Mouse (Mus musculus): Measurements from ENCODE around the gene Fam171b. TPM values are rescaled to one million over a fixed set of nuclear protein-coding genes. Genes with fewer than 3 reads are reported as not detected.

The Fam171b gene
- polyA plus RNA-seq (2015; fragmentation: Nextera tagmentation; extraction: Ambion mirVana): 47.2 and 55.0 TPM in 2 replicates

DNA sequence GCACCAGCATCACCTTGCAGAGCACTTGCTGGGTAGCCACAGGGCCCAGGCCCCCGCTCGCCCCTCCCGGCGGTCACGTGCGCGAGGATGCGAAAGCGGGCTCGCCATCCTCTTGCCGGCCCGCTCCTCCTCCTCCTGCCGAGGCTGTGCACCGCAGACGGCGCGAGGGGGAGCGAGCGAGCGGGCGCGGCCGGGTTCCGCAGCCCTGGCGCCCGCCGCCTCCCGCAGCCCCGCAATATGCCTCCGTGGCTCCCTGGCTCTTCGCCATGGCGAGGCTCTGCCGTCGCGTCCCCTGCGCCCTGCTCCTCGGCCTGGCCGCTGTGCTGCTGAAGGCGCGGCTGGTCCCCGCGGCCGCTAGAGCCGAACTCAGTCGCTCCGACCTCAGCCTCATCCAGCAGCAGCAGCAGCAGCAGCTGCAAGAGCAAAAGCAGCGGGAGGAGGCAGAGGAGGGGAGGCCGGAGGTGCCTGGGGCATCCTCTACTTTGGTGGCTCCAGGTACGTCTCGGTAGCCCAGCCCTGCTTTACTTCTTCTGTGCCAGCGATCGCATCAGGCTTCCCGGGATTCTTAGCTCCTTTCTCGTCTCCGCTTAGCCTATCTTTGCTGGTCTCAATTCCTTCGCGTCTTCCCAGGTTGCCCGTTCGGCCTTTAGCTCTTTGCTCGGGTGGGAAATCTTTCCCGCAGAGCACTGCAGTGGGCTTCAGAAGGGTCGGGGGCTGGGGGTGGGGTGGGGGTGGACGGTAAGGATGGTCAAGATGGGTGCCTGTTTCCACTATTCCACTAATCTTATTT, at the start of gene Fam171b:
Gene Fam171b (plus strand): TSS at position 154 of the 790 bp plus-strand sequence.
- Histone ChIP-seq H3K27me3 (no peaks in the 10 kb centered on the region), H3K36me3 (ENCODE audit: poor library complexity, severe bottlenecking) (no peaks in the 10 kb centered on the region), H3K9me3 (replicated peaks) (no peaks in the 10 kb centered on the region), H3K4me1 (peaks cover 28% of the 10 kb centered on the region), H3K4me3 (peak within 1 kb of the TSS; percentile 88), H3K9ac (peak within 1 kb of the TSS; percentile 97), H3K27ac (peak within 1 kb of the TSS; percentile 94), H3K4me2 (peak within 1 kb of the TSS; percentile 69)
- WGBS: under 1% methylated on average over 51 of the region's 63 CpGs
- ATAC-seq: peak; percentile 96

DNA sequence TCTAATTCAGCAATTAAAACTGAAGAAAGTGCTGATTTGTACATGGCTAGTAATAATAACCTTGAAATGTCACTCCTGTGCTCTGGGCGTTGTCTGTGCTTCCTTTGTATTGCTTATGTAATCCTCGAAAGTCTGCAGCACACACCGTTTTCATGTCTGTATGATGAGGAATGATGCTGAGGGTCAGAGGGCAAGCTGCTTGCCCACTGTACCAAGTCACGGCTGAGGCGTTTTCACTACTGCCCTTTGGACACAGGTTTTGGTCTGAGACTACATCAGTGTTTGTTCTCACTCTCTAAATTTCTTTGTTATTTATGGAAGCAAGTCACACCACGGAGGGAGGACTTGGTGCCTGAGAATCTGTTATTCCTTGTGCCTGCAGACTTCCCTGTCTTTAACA, 46.4 kb upstream of the Fam171b start:
- no peak overlapping the region for H3K4me2 ChIP-seq
- ATAC-seq: no peak
- H3K4me3 ChIP-seq: no peak overlapping the region
- no peaks in the 10 kb centered on the region for H3K36me3 ChIP-seq (ENCODE audit: poor library complexity, severe bottlenecking)
- no peaks in the 10 kb centered on the region for H3K4me1 ChIP-seq
- WGBS: 90% methylated on average over 6 of the region's 6 CpGs
- no peak overlapping the region for H3K27ac ChIP-seq
- no peak overlapping the region for H3K9ac ChIP-seq
- no peaks in the 10 kb centered on the region for H3K27me3 ChIP-seq
- no peaks in the 10 kb centered on the region for H3K9me3 ChIP-seq (replicated peaks)

DNA sequence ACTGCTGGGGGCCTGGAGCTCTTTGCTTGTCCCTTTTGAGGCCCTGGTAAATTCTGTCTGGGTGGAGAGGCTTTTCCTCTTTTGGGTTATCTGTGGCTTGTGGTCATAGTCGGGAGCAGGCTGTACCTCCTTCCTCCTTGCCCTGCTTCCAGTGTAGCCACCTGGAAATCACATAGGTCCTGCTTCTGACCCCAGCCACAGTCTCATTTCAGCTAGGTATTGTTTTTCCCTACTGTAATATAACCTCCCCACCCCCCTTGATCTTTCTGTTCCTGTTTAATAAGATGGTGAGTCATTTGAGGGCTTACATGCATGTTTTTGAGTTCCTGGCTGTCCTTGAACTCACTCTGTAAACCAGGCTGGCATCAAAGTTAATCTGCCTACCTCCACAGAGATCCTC, 45.6 kb upstream of the Fam171b start:
- WGBS: 93% methylated on average over 1 of the region's 1 CpGs
- H3K9me3 ChIP-seq (replicated peaks): no peaks in the 10 kb centered on the region
- no peaks in the 10 kb centered on the region for H3K27me3 ChIP-seq
- no peak overlapping the region for H3K4me3 ChIP-seq
- H3K4me1 ChIP-seq: no peaks in the 10 kb centered on the region
- no peaks in the 10 kb centered on the region for H3K36me3 ChIP-seq (ENCODE audit: poor library complexity, severe bottlenecking)
- no peak overlapping the region for H3K9ac ChIP-seq
- ATAC-seq: no peak
- H3K4me2 ChIP-seq: no peak overlapping the region
- no peak overlapping the region for H3K27ac ChIP-seq

DNA sequence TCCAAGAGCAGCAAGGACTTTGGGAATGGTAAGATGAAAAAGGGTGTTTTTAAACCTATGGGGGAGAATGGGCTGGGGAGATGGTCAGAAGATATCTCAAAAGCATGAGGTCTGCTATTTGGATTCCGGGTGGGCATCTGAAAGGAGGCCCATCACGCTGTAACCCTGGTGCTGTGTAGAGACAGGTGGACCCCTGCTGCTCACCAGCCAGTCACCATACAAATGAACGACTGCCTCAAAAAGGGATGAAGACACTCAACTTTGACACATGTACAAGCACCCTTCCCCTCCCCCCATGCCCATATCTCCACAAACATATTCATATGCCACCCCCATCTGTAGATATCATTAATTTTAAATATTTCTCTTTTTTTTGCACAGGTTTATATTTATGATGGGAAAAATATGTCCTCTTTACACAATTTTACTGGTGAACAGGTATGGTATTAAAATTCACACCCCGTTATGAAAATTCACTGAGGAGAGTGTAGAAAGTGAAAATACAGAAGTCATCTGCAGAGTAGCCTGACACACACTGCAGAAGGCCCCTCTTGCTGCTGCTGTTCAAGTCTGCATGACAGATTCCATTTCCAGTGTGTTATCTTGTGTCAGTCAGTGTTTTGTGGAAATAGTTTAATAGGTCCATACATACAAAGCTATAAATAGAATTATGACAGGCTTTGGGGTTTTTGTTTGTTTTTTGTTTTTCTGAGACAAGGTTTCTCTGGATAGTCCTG, 44.0 kb upstream of the Fam171b start:
- no peaks in the 10 kb centered on the region for H3K9me3 ChIP-seq (replicated peaks)
- H3K4me1 ChIP-seq: no peaks in the 10 kb centered on the region
- no peak overlapping the region for H3K9ac ChIP-seq
- no peak overlapping the region for H3K27ac ChIP-seq
- no peaks in the 10 kb centered on the region for H3K27me3 ChIP-seq
- 93% methylated on average over 4 of the region's 4 CpGs for WGBS
- H3K4me3 ChIP-seq: no peak overlapping the region
- no peak for ATAC-seq
- H3K4me2 ChIP-seq: no peak overlapping the region
- H3K36me3 ChIP-seq (ENCODE audit: poor library complexity, severe bottlenecking): no peaks in the 10 kb centered on the region; the same call in 1 of the 2 replicates

DNA sequence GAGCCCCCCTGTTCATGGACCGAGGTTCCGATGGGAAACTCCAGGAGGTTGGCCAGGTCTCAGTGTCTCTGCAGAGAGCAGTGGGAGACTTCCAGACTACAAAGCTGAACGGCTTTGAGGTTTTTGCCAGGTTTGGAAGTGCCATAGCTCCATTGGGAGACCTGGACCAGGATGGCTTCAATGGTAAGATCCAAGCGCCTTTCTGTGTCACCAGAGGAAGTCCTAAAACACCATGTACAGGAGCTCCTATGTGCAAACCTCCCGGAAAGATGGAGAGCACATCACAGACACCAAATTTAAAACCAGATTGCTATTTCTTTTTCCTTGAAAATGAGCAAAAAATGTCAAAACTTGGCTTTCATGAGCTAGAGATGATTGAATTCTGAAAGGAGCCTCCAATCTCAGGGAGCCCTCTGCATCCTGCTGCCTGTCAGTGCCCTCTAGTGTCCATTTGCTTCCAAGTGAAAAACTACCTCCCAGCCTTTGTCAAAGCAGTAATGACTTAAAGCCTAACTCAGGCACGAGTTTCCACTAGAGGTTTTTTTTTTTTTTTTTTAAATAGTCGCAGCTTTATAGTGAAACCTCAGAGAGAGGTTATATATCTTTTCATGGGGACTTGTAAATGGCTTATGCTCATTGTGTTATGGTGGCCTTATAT, 41.2 kb upstream of the Fam171b start:
- Histone ChIP-seq H3K27ac (no peak overlapping the region), H3K4me3 (no peak overlapping the region), H3K9me3 (replicated peaks) (no peaks in the 10 kb centered on the region), H3K27me3 (no peaks in the 10 kb centered on the region), H3K9ac (no peak overlapping the region), H3K4me2 (no peak overlapping the region), H3K36me3 (ENCODE audit: poor library complexity, severe bottlenecking) (no peaks in the 10 kb centered on the region; the same call in 1 of the 2 replicates), H3K4me1 (no peaks in the 10 kb centered on the region)
- WGBS: 60% methylated on average over 7 of the region's 7 CpGs
- ATAC-seq: peak; percentile 77; the same call in 1 of the 2 replicates

DNA sequence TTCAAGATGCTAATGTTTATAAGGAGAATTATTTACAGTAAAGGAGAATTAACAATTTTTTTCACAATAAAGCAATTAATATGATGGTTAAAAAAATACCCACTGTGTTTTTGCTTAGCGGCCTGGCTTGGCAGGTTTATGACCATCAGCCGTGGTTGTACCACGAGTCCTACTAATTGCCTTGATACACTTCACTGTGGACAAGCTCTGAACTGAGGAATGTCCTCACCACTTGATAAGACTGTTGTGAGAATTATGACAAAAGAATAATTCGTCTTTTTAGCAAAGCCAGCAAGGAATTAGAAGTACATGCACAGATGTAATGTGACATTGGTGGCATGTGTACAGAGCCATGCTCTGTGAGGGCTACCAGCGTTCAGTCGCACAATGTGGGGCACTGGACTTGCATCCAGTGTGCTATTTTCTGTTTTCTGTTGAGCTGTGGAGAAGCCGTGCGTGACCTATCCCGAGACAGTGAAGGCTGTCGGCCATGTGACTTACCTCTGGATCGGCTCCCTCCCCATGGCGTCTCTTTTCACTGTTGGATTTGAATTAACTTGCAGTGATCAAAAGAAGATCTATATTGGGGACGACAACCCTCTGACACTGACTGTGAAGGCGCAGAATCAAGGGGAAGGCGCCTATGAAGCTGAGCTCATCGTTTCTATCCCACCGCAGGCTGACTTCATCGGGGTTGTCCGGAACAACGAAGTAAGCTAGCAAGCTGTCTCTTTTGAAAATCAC, 20.9 kb upstream of the Fam171b start:
- 0 out of 2 replicates have a peak overlapping the region, but pooled peaks have one; percentile 9 for H3K4me3 ChIP-seq
- H3K36me3 ChIP-seq (ENCODE audit: poor library complexity, severe bottlenecking): peaks cover 14% of the 10 kb centered on the region
- H3K9ac ChIP-seq: 0 out of 2 replicates have a peak overlapping the region, but pooled peaks have one; percentile 21
- H3K27me3 ChIP-seq: no peaks in the 10 kb centered on the region
- 60% methylated on average over 20 of the region's 20 CpGs for WGBS
- peak overlapping the region; percentile 44 for H3K4me2 ChIP-seq
- H3K27ac ChIP-seq: no peak overlapping the region
- no peaks in the 10 kb centered on the region for H3K9me3 ChIP-seq (replicated peaks)
- H3K4me1 ChIP-seq: peaks cover 4% of the 10 kb centered on the region; the same call in 1 of the 2 replicates
- peak; percentile 78 for ATAC-seq

DNA sequence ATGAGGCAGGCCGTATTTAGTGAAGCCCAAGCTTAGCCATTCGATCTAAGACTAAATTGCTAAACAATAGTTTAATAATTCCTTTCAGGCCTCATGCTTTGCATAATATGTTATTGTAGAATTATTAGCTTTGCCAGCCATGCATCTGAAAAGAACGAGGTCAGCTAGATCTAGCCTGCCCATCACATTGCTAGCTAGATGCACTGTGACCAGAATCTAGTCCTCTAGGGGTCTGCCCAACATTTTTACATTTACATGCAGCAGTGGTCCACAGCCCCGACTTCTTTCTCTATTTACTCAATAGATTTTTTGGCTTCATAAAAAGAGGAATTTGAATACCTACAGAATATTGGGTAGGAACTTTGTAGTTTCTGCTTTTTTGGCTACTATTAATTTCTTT, 20.3 kb upstream of the Fam171b start:
- peak; percentile 36 for ATAC-seq
- Histone ChIP-seq H3K4me3 (no peak overlapping the region), H3K4me1 (peaks cover 4% of the 10 kb centered on the region; the same call in 1 of the 2 replicates), H3K4me2 (peak overlapping the region; percentile 44), H3K36me3 (ENCODE audit: poor library complexity, severe bottlenecking) (peaks cover 14% of the 10 kb centered on the region), H3K9me3 (replicated peaks) (no peaks in the 10 kb centered on the region), H3K27ac (no peak overlapping the region), H3K9ac (no peak overlapping the region), H3K27me3 (no peaks in the 10 kb centered on the region)
- WGBS: 54% methylated on average over 4 of the region's 4 CpGs

DNA sequence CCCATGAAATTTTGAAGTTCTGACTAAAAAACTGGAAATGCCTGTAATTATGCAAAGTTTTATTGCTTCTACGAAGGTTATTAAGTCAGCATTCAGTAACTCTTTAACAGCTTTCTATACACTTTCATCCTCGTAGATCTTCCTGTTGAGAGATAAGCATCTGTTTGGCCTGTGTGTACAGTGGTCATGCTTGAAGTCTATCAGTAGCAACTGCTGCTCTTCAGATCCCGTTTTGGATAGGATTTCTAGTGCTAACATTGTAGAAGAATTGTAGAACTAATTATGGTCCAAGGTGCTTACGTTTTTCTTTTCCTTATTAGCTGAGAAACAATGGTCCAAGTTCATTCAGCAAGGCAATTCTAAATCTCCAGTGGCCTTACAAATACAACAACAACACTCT, 16.7 kb upstream of the Fam171b start:
- ATAC-seq: no peak
- H3K9ac ChIP-seq: no peak overlapping the region
- H3K36me3 ChIP-seq (ENCODE audit: poor library complexity, severe bottlenecking): peaks cover 12% of the 10 kb centered on the region; the same call in 1 of the 2 replicates
- no peaks in the 10 kb centered on the region for H3K9me3 ChIP-seq (replicated peaks)
- H3K4me1 ChIP-seq: peaks cover 14% of the 10 kb centered on the region
- 76% methylated on average over 4 of the region's 4 CpGs for WGBS
- H3K4me2 ChIP-seq: no peak overlapping the region
- no peak overlapping the region for H3K4me3 ChIP-seq
- no peaks in the 10 kb centered on the region for H3K27me3 ChIP-seq
- no peak overlapping the region for H3K27ac ChIP-seq

DNA sequence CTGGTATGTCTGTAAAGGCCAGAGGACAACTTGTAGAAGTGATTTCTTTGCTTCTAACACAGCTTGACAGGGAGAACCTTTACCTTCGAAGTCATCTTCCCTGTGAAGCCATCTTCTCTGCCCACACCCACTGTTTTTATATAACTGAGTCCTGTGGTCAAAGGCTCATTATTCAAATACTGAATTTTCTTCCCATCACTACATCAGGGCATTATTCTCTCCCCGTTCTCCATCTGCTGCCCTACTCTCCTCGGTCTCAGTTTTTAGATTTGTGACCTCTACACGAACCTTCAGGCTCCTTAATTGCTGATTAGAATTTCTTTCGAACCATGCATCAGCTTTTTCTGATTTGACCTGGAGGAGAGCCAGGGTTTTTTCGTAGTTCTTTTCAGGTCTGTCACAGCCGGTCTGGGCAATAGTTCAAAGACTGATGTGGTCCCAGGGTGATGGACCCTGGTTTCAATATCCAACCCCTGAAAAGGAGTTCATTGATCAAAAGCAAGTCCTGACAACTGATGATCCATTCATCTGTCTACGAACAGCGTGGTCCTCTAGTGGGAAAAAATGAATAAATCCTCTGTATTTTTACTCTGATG, 14.4 kb upstream of the Fam171b start:
- Histone ChIP-seq H3K4me3 (no peak overlapping the region), H3K27me3 (no peaks in the 10 kb centered on the region), H3K9ac (no peak overlapping the region), H3K4me2 (no peak overlapping the region), H3K9me3 (replicated peaks) (no peaks in the 10 kb centered on the region), H3K36me3 (ENCODE audit: poor library complexity, severe bottlenecking) (peaks cover 8% of the 10 kb centered on the region), H3K27ac (no peak overlapping the region), H3K4me1 (peaks cover 10% of the 10 kb centered on the region)
- ATAC-seq: peak; percentile 61
- WGBS: 37% methylated on average over 9 of the region's 9 CpGs

DNA sequence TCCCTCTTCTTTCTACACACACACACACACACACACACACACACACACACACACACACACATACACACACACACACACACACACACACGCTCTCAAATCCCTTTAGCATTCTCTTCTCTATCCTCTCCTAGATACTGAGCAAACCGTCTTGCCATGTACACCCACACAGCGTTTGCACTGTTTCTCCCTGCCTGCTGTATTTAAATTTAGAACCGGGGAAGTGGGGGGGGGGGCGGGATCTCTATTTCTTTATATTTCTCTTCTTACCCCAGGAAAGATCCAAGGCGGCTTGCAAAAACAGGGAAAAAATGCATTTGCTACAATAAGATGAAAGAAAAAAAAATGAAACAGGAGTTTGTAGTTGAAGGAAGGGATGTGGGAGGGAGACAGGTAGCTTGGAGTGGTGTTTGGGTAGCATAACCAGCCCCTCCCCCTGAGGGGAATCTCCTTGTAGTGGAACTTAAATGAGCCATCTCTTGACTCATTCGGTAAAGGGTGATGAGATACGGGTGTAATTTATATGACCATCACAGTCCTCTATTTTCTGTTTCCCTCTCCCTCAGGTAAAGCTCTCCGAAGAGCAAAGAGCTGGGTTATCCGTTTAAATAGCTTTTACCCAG, 947 bp downstream of the Fam171b start:
- Histone ChIP-seq H3K27ac (peak overlapping the region; percentile 94), H3K4me3 (peak overlapping the region; percentile 88), H3K4me1 (peaks cover 28% of the 10 kb centered on the region), H3K27me3 (no peaks in the 10 kb centered on the region), H3K36me3 (ENCODE audit: poor library complexity, severe bottlenecking) (no peaks in the 10 kb centered on the region), H3K9me3 (replicated peaks) (no peaks in the 10 kb centered on the region), H3K9ac (peak overlapping the region; percentile 97), H3K4me2 (peak overlapping the region; percentile 69)
- ATAC-seq: peak; percentile 50
- 8% methylated on average over 10 of the region's 10 CpGs for WGBS

DNA sequence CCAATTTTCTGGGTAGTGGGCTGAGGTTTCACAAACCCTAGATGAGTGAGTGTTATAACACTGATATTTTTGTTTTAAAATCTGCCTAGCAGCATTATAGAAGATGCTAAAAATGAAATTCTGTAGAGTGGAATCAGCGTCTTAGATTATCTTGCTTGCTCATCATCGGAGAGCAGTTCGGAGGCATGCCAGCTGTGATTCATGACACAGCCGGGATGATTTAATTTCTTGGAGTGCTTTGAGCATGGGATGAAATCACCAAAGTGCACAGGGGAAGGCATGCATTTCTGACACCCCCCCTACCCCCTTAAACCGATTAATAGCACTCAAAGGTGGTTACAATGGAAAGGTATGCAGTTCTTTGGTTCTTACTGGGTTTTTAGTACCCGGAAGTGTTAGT, 1.6 kb downstream of the Fam171b start:
- Histone ChIP-seq H3K36me3 (ENCODE audit: poor library complexity, severe bottlenecking) (no peaks in the 10 kb centered on the region), H3K4me1 (peaks cover 28% of the 10 kb centered on the region), H3K4me2 (peak overlapping the region; percentile 69), H3K27me3 (no peaks in the 10 kb centered on the region), H3K27ac (peak overlapping the region; percentile 31; the same call in 1 of the 2 replicates), H3K9ac (peak overlapping the region; percentile 97), H3K9me3 (replicated peaks) (no peaks in the 10 kb centered on the region), H3K4me3 (peak overlapping the region; percentile 88)
- 23% methylated on average over 6 of the region's 6 CpGs for WGBS
- no peak for ATAC-seq

Measured in forebrain, embryonic 13.5 days (tissue).